Mouse (Mus musculus) adrenal gland, adult 8-10 months (tissue): ENCODE measurements around the gene Plcxd3. TPM values are rescaled to one million over a fixed set of nuclear protein-coding genes. Genes with fewer than 3 reads are reported as not detected.
"Not testable (repeated sequence)": the region's sequence is repeated elsewhere in the genome, so short reads cannot be mapped to it uniquely, and the experiment has no call there.

Source experiments
- DNase-seq: peaks from one replicate; pipeline ENCODE4 v3.0.0; 2022
- total RNA-seq, 4 experiments: library from RNA; stranded (reverse); gene quantifications; 2 replicates each; pipeline ENCODE4 v1.2.4; 2022

The Plcxd3 gene
- total RNA-seq, 4 experiments from 2014 or later: 3.1 to 6.3 (median 4.6) TPM

GRCm38 (mm10) chr15:4561431-4561970, 186.2 kb downstream of the Plcxd3 start:
- peak; percentile 30 for DNase-seq

GRCm38 (mm10) chr15:4595521-4595920, 220.2 kb downstream of the Plcxd3 start:
- not testable (repeated sequence) for DNase-seq

- DNase-seq: not testable (repeated sequence)
Measured at GRCm38 (mm10) chr15:4598661-4599060, 223.4 kb downstream of the Plcxd3 start.

- DNase-seq: not testable (repeated sequence)
Measured at GRCm38 (mm10) chr15:4599331-4599730, 224.0 kb downstream of the Plcxd3 start.

GRCm38 (mm10) chr15:4605630-4606029, 230.3 kb downstream of the Plcxd3 start:
- no peak for DNase-seq
